Mouse (Mus musculus): ENCODE data around the gene Flad1.
A peak's percentile ranks its signal among the peaks of the same experiment; 100 is the strongest.

The Flad1 gene

DNA sequence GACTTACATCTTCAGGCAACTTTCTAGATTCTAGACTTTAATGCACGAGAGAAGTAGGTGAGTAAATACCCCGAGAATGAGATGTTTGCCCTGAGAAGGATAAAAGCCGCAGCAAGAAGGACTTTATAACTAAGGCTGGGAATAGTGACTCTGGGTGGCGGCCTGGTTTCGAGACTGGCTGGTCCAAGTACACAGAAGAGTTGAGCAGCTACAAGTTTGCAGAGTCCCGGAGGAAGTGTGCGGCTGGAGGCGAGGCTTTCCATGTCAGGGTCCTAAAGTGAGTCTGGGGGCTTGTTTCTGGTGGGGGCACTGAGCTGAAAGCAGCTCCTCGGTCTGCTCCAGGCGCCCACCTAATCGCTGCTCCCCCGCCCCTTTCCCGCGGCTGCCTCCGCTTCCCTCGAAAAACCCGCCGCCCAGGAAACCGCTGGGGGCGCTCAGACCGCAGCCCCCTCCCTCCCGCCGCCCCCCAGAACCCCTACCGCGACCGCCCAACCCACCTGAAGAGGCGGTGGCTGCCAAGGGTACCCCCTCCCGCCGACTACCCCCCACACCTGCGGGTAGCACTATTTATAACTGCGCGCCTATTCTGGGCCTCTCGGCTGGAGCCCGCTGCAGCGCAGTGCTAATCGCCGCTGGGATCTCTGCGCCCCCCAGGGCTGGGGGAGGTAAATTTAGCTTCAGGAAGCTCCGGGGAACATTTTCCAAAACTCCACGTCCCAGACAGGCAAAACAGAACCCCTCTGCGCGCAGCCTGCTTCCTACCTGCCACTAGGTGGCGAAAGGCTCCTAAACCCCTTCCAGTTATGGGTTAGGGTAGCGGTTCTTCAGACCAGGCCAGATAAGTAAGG, 15.6 kb downstream of the Flad1 start:
- peak; percentile 71 for DNase-seq (ENCODE audit: low read depth, low spot score)

- no peak for DNase-seq (ENCODE audit: low read depth, low spot score)
Observed at GRCm38 (mm10) chr3:89395419-89395805, 16.3 kb downstream of the Flad1 start.

GRCm38 (mm10) chr3:89394894-89395256, 16.8 kb downstream of the Flad1 start:
- no peak for DNase-seq (ENCODE audit: low read depth, low spot score)

DNA sequence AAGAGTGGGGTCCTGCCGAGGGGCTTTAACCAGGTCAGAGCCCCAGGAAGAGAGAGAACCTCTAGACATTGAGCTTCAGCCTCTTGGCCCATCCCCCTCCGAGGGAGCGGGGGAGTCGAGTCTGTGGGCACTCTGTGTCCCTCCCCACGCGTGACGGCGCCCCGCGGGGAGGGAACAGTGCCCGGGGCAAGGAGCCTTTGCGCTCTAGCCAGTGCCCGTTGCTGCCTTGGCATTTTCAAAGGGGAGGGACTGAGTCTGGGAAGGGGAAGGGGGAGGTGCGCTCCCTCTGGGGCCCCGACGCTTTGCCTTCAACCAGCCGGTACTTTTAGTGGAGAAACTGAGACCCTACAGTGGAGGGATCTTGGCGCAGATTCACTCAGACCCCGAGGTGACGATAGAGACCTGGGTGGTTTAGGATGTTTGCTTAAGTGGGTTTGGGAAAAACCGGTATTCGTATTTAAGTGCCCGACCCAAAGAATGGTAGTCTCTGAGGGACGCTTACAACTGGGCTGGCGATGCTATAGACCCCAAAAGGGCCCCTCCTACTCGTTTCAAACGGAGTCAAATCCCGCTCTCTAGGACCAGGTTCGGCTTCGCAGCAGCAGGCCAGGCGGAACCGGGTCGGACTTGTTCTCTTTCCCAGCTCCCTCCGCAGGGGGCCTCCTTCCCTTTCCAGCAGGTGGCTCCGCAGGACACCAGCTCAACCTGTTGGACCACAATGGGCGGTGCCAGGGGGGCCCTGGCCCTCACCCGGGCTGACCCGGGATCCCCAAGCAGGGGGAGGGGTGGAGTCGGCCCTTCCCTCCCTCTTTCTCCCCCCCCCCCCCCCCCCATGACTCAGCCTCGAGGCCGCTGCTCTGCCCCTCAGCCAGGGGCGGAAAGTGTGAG, 17.4 kb downstream of the Flad1 start, which contains the start of gene Zbtb7b:
Zbtb7b (minus strand) TSS at position 771 of the 888 bp plus-strand sequence.
- DNase-seq (ENCODE audit: low read depth, low spot score) = peak; percentile 80

DNA sequence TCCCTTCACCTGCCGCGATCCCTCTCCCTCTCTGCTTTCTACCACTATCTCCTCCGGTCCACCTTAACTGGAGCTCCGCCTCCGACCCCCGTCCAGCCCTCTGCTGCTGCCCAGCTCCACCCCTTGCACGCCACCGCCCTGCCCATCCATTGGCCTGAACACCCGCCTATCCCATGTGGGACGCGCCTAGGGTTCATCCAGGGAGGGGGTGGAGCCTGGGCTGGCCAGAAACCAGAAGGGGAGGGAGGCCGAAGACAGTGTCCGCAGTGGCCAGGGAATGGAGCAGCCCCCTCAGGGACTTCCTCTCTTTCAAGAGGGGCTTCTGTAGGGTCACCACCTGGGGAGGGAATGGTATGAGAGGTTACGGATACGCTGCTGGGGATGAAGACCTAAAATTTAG, 18.1 kb downstream of the Flad1 start:
- DNase-seq (ENCODE audit: low read depth, low spot score) = peak; percentile 94

- DNase-seq (ENCODE audit: low read depth, low spot score) = peak; percentile 49
Observed at GRCm38 (mm10) chr3:89392871-89393311, 18.8 kb downstream of the Flad1 start.

DNA sequence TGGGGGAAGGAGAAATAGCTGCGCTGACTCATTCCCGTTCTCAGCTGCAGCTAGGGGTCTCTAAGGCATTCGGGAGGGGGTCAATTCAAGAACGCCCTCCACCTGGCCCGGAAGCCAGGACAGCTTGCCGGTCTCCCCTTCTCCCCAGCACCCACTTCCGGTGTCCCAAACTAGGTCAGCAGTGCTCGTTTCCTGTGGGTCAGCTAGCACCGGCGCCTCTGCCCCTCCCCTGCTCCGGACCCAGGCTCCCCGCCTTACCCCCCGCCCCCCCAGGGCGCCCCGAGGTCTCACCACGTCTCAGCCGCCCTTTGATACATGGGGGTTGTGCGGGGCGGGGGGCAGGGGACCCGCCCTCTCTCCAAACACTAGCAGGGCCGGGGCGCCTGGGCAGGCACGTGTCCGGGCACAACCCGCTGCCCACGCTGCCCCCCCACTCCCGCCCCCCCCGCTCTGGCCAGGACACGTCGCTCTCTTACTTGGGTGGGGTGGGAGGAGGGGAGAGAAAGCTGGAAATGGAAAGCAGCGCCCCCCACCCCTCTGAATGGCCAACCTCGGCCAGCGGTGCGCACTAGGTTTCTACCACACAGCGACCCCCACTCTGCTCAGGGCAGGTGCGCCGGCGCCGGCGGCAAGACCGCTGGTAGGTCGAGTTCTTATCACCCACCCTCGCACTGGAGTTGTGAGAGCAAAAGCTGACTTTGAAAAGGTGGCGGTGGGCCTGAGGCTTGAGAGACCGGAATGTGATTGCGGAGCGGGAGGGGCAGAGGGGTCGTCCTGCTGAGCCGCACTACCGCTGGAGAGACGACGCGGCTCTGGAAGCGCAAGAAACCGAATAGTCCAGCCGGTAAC, 19.8 kb downstream of the Flad1 start:
- DNase-seq (ENCODE audit: low read depth, low spot score) = peak; percentile 46

DNA sequence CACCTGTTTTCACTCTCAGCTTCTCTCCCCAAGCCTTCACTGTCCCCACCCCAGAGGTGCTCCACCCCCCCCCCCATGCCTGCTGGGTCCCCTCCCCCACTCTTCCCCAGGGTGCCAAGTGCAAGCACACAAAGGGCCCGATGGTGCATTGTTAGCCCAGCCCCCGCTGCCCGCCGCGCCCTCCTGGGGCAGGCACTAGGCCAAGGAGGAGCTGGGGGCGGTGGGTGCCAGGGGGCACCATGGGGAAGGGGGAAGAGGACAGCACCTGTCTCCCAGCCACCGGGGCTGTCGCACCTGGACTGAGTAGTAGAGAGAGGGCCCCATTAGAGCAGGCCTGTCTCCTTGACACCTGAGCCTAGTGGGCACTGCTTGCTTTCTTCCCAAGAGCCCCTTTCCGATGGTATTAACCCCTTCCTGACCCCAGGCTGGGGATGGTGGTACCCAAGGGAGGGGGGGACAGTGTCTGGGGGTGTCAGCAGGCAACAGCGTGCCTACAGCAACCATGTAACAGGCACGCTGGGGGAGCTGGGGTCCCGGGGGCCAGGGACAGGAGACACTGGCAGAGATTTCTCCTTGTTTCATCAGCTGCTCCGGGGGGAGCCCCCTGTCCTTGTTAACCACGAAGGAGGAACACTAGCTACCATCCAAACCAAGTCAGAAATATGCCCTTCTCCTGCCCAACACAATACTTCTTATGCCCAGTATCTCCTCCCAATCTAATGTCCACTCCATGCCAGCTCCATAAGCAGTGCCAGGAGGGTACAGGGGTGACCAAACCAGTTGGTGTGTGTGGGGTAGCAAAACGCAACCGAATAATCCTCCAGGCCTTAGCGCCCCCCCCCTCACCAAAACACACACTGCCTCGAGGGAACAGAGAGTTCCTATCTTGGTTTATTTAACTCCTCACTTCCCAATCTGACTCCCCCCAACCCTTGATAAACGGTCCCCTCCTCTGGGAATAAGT, 20.7 kb downstream of the Flad1 start:
- peak; percentile 53 for DNase-seq (ENCODE audit: low read depth, low spot score)

GRCm38 (mm10) chr3:89390111-89390515, 21.6 kb downstream of the Flad1 start:
- DNase-seq (ENCODE audit: low read depth, low spot score) = peak; percentile 59

- peak; percentile 85 for DNase-seq (ENCODE audit: low read depth, low spot score)
Observed at GRCm38 (mm10) chr3:89388901-89389740, 22.5 kb downstream of the Flad1 start.

GRCm38 (mm10) chr3:89388134-89388881, 23.4 kb downstream of the Flad1 start:
- DNase-seq (ENCODE audit: low read depth, low spot score) = peak; percentile 42

DNA sequence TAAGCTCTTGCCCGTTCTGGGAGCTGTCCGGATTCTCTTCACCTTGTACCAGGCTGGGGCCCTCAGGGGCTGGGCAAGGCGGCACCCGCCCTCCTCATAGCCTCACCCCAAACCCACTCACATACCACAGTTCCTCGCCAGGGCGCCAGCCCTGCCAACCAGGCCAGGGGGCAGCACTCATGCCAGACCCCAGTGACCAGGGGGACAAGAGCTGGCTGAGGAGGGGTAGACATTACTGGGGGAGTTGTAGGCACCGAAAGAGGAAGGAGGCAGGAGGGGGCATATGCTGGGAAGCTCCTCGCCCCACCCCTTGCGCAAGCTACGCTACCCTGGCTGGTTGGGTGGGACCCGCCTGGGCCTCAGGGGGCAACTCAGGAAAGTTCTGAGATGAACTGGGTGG, 24.0 kb downstream of the Flad1 start:
- peak; percentile 38 for DNase-seq (ENCODE audit: low read depth, low spot score)

- DNase-seq (ENCODE audit: low read depth, low spot score) = peak; percentile 84
Observed at GRCm38 (mm10) chr3:89386438-89387420, 24.9 kb downstream of the Flad1 start.

- DNase-seq (ENCODE audit: low read depth, low spot score) = peak; percentile 62
Observed at GRCm38 (mm10) chr3:89385451-89385850, 26.2 kb downstream of the Flad1 start.

- no peak for DNase-seq (ENCODE audit: low read depth, low spot score)
Observed at GRCm38 (mm10) chr3:89384331-89385076, 27.2 kb downstream of the Flad1 start.

DNA sequence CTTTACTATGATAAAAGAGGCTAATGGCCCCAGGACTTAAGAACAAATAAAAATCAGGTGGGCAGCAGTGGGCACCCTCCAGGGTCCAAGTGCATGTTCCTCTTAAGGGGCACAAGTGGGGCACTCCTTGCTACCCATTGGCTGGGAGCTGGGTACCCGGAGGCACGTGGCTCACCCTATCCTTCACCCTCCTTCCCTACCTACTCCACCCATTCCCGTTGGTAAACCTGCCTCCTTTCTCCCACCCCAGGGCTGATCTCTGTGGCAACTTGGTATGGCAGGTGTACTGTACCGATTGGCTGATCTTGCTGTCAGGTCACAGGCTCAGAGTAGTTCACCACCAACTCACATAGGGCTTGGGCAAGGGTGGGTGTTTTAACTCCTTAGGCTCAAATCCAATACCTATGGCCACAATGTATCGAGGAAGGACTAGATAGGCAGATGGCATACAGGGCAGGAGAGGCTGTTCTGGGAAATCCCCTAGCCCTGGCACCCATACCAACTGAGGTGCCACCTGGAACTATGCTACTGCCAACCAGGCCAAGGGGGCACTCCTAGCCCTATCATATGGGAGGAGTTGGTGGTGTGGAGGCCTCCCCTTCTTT, 27.9 kb downstream of the Flad1 start:
- DNase-seq (ENCODE audit: low read depth, low spot score) = peak; percentile 48
